Mouse (Mus musculus): ENCODE measurements at regions not wholly inside any gene's neighbourhood (a gene's known extent, or its start where the extent isn't known, plus 50 kb on each side); places are given as distances from the start of the nearest gene placed in this dataset.
"Not testable (repeated sequence)": the region's sequence is repeated elsewhere in the genome, so short reads cannot be mapped to it uniquely, and the experiment has no call there.

- H3K4me1 ChIP-seq (ENCODE audit: control insufficient read depth, insufficient read depth, insufficient read length, low read length), result no peaks in the 10 kb centered on the region
Measured at GRCm38 (mm10) chr7:58446261-58446660, 209.7 kb upstream of the Atp10a start.

GRCm38 (mm10) chr7:58448727-58449126, 207.2 kb upstream of the Atp10a start:
- H3K27ac ChIP-seq (replicated peaks; ENCODE audit: low read depth, low read length), result no peak overlapping the region
- H3K4me1 ChIP-seq (ENCODE audit: control insufficient read depth, insufficient read depth, insufficient read length, low read length), result no peaks in the 10 kb centered on the region
- no peak overlapping the region for H3K4me3 ChIP-seq (ENCODE audit: insufficient read depth, low read depth, low read length)

More at GRCm38 (mm10) chr7:58446261-58446660, 209.7 kb upstream of the Atp10a start:
- Histone ChIP-seq H3K27ac (replicated peaks; ENCODE audit: low read depth, low read length) (no peak overlapping the region), H3K4me3 (ENCODE audit: insufficient read depth, low read depth, low read length) (no peak overlapping the region)

DNA sequence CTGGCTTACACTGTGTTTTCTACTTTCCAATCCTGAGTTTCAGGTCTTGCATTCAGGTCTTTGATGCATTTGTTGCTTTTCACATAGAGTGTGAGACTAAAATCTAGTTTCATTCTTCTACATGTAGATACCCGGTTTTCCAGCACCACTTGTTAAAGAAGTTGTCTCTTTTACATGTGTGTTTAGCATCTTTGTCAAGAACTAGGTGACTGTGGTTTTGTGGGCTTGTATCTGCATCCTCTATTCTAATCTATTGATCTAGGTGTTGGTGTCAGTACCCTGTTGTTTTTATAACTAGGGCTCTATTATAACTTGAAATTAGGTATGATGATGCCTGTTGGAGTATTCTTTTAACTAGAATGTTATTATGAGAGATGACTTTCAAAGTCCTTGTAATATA, 204.0 kb upstream of the Atp10a start:
- Histone ChIP-seq H3K27ac (replicated peaks; ENCODE audit: low read depth, low read length) (no peak overlapping the region), H3K4me3 (ENCODE audit: insufficient read depth, low read depth, low read length) (no peak overlapping the region), H3K4me1 (ENCODE audit: control insufficient read depth, insufficient read depth, insufficient read length, low read length) (no peaks in the 10 kb centered on the region)

- not testable (repeated sequence) for H3K4me3 ChIP-seq (ENCODE audit: insufficient read depth, low read depth, low read length); H3K4me1 ChIP-seq (ENCODE audit: control insufficient read depth, insufficient read depth, insufficient read length, low read length); H3K27ac ChIP-seq (replicated peaks; ENCODE audit: low read depth, low read length)
Measured at GRCm38 (mm10) chr7:58458146-58458545, 197.8 kb upstream of the Atp10a start.

DNA sequence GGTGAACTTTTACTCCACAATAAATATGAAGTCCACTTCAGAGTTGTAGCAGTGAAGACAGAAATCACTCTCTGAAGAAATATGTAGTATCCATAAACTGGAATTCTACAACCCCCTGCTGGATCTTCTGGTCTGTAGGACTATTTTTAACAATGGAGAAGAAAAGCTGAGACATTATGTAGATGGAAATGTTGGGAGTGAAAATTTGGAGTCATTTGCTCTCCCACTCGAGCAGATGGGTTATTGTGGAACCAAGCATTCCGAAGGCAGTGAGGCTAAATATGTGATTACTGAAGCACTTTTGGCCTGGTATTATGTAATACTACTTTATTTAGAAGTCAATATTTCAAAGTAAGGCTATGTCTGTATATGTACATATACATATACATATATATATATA, 195.0 kb upstream of the Atp10a start:
- Histone ChIP-seq H3K27ac (replicated peaks; ENCODE audit: low read depth, low read length) (no peak overlapping the region), H3K4me1 (ENCODE audit: control insufficient read depth, insufficient read depth, insufficient read length, low read length) (no peaks in the 10 kb centered on the region), H3K4me3 (ENCODE audit: insufficient read depth, low read depth, low read length) (no peak overlapping the region)

DNA sequence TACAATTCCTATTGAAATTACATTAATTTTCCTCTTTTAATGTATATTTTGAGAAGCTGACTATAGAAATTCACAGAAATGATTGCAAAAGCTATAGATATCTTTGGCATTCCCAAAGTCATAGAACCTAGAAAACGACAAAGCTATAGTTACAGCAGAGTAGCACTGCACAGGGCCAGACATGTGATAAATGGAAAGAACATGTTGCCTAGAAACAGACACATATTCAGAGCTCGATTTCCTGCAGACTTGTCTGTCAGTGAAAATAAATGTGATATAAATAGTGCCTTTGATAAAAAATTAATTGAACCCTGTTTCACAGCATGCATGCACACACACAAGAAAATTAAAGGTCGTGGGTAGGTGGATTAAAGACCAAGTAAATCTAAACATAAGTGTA, 182.8 kb upstream of the Atp10a start:
- Histone ChIP-seq H3K4me1 (ENCODE audit: control insufficient read depth, insufficient read depth, insufficient read length, low read length) (no peaks in the 10 kb centered on the region), H3K4me3 (ENCODE audit: insufficient read depth, low read depth, low read length) (no peak overlapping the region), H3K27ac (replicated peaks; ENCODE audit: low read depth, low read length) (no peak overlapping the region)

- Histone ChIP-seq H3K4me3 (ENCODE audit: insufficient read depth, low read depth, low read length) (no peak overlapping the region), H3K27ac (replicated peaks; ENCODE audit: low read depth, low read length) (no peak overlapping the region), H3K4me1 (ENCODE audit: control insufficient read depth, insufficient read depth, insufficient read length, low read length) (no peaks in the 10 kb centered on the region)
Measured at GRCm38 (mm10) chr7:58475139-58475538, 180.8 kb upstream of the Atp10a start.

DNA sequence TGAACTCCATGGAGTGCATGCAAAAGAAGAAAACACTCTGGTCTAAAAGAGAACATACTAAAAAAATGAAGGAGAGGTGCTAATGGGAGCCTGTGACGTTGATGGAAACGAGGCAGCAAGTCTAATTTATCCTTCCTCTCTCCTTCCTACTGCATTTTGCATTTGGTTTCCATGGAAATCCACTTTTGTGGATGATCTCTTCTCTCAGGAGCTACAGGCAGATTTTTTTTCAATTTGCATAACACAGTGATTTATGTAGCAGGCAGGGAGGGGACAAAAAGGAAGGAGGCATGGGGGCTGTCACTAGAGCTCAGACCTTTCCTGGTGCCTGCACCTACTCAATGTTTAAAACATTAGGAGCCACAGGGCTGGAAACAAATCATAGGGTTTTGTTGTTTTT, 167.7 kb upstream of the Atp10a start:
- H3K4me1 ChIP-seq (ENCODE audit: control insufficient read depth, insufficient read depth, insufficient read length, low read length), result no peaks in the 10 kb centered on the region
- no peak overlapping the region for H3K27ac ChIP-seq (replicated peaks; ENCODE audit: low read depth, low read length)
- H3K4me3 ChIP-seq (ENCODE audit: insufficient read depth, low read depth, low read length), result no peak overlapping the region

All from brown adipose tissue, adult 24 weeks (tissue).